Mouse (Mus musculus) kidney, adult 9 months (tissue): ENCODE measurements at regions not wholly inside any gene's neighbourhood (a gene's known extent, or its start where the extent isn't known, plus 50 kb on each side); places are given as distances from the start of the nearest gene placed in this dataset.

ENCODE experiments used
- DNase-seq: peaks from one replicate; pipeline ENCODE4 v3.0.0; 2022

DNA sequence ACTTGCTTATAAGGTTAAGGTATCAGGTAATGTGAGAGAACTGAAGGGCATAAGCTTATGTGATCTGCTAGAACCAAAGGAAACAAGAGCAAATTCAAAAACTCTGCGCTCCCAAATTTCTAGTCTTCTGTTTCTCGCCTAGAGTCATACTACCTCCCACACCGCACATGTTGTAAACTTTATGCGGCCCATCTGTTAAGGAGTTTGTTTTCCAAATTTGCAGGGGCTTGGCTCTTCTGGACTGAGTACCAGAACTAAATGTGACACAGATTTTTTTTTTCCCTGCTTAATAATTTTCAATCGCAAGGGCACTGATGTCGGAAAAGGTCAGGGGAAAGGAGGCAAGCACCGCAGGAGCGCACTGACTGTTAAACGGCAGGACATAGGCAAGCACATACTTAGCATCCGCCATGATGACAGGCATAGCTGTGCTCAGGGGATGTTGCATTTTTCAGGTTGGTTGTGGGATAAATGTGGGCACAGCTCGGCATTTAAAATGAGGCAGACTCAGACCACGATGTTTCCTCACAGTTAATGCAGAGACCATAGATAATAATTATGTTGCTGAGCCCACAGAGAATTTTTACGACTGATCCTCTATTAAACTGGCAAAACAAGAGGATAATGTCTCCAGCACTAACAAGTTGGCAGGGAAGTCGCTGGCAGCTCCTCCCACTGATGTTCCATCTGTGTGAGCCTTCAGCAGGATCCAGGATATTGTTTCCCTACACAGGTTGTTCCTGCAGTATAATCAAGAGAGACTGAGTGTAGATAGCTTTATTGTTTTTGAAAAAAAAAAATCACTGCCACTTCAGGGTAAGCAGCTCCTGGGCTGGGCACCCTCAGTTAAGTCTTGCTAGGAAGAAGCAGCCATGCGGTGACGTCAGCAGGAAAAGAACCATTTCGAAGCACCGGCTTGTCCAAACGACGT lies 428.2 kb upstream of the Atp2b1 start:
- DNase-seq = no peak

DNA sequence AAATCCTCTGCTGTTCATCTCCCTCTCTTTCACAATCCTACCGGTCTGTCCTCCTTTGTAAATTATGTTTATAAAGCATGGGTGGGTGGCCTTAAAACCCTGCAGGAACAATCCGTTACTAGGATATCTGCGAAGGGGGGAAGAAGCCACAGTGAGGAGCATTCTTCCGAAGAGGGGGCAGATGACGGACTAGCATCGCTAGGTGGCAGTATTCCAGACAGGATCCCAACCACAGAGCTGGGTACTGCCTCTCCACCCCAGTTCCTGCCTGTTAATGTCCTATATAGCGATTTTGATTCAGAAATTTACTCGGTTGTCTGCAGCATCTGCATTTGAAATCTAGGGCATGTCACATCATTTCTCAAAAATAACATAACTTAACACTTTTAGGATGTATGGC lies 419.9 kb upstream of the Atp2b1 start:
- DNase-seq = peak; percentile 75

DNA sequence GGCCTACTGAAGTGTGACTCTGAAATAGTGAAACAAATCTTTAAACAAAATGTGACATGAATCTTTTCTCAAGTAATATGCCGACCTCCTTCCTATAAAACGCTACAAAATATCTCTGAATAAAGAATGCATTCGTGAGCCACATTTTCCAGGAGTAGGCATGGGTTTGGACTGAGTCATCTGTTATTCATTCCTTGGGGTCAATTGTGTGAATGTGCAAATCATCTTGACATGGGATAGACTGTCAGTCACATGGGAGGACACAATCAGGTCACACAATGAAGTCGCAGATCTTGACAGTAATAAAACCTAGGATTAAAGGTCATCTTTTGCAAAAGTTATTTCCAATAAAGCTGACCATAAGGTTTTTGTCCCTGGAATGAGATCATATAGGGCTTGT lies 418.0 kb upstream of the Atp2b1 start:
- DNase-seq = no peak

DNA sequence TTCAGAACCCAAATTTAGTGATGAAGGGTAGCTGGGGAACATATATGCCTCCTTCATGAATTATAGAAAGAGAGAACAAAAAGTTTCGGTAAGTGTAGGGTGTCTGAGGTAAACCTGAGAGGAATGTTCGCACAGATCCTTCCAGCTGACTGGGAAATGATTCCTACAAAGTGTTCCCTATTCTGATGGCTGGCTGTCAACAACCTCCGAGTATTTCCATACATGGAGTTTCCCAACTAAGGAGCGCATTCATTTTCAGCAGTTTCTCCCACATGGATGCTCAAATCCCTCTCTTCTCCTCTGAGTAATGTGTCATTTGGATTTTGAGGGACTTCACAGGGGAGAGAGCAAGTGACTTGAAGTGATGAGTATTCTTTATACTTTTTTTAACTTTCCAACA lies 413.9 kb upstream of the Atp2b1 start:
- DNase-seq = no peak

DNA sequence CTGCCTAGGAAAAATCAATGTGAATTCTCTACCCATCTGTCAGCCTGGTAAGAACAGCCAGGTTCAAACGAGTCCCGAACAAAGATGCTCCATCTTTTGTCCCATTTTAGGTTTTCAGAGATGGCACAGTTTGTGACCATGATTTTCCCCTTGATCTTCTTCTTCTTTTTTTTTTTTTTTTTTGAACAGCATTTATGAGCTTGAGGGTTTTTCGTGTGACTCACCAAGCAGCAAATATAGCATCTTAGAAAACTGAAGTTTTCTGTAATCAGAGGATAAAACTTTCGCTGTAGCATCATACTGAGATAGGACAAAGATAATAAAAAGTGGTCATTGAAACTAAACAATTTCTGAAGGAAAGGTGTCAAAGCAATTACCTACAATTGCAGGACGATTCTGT lies 412.6 kb upstream of the Atp2b1 start:
- no peak for DNase-seq

DNA sequence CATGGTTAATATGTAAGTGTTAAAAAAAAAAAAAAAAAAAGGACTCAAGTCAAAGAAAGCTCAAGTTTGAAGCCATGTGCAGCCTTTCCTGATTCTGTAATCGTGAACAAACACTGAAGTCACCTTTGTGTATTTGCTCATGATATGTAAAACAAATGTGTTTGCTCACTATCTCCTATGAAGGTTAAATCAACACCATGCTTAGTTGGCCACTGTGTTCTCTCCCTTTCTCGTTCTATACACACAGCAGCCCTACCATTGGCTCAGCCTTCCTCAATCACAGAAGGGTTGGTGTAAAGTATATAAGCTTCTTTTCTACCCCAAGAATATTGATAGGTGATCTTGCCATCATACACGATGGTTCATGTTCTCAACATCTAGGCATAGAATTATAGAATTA lies 409.7 kb upstream of the Atp2b1 start:
- no peak for DNase-seq

DNA sequence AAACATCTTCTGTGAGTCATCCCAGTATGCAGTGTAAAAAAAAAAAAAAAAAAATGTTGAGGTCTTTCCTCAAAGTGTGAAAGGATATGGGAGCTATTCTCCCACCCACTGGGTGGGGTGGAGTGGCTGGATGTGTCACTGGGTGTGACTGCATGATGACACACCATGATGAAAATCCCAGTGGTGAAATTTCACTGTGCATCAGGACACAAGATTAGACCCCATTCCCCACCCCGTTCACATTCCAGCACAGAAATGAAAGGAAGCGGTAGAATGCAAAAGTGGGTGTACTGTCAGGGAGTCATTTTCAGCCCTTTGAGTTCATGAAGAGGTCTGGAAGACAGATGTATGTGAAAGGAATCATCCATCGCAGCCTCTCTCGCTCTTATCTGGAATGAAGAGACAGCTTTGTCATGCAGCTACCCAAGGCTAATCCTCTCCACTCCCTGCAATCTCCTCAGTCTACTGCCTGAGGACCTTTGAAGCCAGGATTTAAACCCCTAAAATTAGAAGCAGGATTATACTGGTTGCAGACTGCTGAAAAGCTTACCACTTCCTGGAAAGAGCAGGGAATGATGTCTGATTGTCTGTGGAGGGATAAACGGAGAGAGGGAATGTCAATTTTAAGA lies 405.6 kb upstream of the Atp2b1 start:
- no peak for DNase-seq

DNA sequence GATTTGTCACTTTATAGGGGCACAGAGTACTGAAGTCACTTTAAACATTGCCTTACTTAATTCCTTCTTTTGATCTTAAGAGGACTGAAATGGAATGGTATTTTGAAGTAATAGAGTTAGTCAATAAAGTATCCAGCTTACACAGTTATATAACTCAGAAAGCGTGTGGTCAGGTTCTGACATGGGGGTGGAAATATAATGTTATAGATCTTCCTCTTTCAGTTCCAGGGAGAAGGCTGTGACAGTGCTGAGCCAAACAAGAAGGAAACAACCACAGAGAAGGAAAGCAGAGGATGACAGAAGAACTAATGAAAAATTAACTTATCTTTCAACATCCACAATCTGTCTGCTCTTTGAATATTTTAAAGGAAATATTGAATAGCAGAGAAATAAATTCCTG lies 399.4 kb upstream of the Atp2b1 start:
- no peak for DNase-seq

DNA sequence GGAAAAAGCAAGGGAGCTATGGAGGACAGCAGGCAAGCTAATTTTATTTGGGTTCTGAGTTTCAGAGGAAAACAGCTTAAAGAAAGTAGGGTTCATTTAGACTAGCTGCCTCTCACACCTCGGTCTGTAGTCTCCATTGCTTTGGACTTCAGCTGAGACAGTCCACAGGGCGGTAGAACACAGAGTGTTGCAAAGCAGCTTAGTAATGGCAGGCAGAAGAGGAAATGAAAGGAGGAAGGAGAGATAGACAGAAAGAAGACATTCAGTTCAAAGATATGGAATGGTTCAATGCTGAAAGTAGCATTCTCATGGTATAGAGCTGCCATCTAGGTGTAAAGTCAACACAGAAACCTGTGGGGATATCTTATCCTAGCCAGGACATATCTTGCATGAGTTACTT lies 396.6 kb upstream of the Atp2b1 start:
- DNase-seq = no peak

DNA sequence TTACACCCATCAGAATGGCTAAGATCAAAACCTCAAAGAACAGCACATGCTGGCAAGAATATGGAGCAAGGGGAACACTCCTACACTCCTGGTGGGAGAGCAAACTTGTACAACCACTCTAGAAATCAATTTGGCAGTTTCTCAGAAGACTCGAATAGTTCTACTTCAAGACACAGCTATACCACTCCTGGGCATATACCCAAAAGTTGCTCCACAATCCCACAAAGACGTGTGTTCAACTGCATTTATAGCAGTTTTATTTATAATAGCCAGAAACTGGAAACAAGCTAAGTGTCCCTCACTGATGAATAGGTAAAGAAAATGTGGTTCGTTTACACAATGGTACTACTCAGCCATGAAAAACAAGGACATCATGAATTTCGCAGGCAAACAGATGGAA lies 384.6 kb upstream of the Atp2b1 start:
- DNase-seq = no peak

DNA sequence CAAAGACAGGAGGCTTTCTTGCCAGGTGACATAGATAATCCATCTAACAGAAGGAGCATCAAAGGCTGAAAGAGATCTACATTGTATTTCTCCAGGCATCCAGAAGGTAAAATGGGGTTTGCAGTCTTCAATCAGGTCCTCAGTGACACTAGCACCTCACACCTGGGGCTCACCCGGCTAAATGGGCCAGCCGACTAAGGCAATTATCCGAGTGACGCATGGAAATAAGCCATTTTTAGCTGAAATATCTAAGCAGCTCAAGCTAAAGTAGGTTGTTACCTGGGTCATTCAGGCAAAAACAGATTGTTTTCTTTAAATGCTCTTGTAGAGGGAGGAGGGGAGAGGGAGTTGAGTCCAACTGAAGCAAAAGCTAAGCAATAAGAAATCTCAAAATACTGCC lies 382.8 kb upstream of the Atp2b1 start:
- no peak for DNase-seq

DNA sequence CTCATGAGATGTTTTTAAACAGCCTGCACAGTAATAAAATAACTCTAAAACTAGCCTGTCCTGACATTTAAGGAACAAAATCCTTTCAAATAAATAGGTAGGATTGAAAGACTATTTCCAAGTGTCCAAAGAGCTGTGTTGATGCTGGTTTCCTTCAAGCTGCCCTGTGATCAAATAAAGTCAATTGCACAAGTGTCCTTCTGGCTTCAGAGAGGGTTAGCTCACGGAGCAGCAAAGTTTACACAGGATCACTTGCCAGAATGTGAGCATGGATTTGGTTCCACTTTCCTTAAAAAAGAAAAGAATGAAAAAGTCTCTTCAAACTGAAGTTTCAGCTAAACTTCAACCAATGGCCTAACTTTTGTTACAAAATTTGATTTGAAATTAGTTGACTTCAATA lies 375.5 kb upstream of the Atp2b1 start:
- DNase-seq = no peak

DNA sequence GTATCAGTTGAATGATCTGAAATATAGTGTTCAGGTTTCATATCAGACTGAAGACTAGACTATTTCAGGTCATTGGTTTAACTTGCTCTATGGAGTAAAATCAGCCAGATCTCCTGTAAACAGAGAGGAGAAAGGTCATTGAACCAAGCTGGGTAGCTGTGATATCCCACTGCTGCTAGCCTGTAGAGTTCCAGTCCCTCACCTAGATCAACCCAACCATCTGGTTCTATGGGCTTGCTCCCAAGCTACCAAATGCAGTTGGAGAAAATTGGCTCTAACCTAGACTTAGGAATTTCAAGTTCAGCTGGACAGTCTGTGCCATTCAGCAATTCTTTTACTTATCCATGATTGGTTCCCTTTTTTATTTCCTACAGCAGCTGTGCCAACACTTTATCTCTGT lies 373.1 kb upstream of the Atp2b1 start:
- no peak for DNase-seq

DNA sequence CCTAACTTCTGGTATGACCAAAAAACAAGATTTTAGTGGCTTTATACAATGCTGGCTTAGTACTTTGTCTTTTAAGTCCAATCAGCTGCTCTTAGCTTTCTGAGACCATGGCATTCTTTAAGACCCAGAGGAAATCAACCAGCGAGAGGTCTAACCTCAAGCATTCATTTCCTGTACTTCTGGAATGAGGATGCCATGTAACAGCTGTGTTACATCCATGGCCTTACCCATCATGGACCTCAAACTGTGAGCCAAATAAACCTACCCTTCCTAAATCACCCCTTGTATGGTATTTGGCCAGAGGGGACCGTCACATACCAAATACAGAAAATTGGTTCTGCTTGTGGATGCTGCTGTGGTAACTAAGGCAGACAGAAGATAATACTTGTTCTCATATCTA lies 372.1 kb upstream of the Atp2b1 start:
- DNase-seq = no peak

DNA sequence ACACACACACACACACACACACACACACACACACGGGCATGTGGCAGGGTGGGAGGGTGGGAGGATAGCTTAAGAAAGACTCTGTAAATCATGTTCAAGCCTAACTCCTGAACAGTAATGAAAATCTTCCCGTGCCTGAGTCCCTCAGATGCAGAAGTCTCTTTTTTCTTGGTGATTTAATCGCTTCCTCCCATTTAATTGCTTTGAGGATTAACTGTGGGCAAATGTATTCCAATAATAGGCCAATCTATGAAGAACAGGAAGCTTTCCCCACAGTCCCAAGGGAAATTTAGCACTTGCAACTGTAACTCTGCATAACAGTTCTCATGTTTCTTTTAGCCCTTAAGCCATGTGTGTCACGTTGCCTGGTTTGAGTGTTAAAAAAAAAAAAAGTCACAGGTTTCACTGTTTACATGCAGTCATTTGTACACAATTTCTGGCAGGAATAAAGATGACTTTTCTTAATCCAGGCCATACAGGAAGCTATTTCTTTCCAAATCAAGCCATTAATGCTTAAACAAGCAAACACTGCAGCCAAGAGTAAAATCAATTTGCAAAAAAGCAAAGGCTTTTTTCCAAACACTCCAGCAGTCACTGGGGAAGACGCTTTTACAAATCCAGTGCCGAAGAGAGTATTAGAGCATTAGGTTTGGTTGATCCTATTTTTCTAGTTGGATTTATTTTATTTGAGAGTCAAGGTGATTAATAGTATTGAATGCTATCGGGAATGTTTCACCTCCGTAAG lies 370.8 kb upstream of the Atp2b1 start:
- DNase-seq = peak; percentile 28

DNA sequence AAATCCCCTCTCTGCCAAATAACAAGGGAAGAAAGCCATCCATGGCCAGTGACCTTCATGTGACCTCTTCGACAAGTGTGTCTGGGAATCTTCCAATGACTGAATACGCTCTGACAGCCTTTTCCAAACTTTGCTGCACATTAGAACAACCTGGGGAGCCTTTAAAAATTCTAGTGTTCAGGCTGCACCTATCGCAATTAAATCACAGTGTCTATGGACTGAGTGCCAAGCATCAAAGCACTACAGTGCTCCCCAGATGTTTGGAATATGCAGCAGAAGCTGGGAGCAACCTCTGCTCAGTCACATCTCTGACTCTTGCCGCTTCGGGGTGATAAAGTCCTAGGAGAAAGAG lies 370.2 kb upstream of the Atp2b1 start:
- DNase-seq = no peak

DNA sequence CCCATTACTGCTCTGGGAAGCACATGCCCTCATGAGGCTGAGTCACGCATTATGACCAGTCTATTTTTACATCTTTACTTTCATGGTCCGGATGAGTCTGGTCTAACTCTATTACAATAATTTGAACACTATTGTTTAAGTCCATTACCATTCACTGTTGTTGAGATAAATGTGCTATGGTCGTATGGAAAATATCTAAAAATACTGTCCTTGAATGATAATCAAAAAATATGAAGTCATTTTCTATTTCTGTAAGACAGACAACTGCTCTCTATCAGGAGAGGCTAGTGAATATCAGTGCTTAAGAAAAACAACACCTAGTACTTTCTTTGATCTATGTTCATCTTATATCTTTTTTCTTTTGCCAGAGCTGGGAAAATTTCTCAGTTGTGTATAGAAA lies 359.6 kb upstream of the Atp2b1 start:
- no peak for DNase-seq

DNA sequence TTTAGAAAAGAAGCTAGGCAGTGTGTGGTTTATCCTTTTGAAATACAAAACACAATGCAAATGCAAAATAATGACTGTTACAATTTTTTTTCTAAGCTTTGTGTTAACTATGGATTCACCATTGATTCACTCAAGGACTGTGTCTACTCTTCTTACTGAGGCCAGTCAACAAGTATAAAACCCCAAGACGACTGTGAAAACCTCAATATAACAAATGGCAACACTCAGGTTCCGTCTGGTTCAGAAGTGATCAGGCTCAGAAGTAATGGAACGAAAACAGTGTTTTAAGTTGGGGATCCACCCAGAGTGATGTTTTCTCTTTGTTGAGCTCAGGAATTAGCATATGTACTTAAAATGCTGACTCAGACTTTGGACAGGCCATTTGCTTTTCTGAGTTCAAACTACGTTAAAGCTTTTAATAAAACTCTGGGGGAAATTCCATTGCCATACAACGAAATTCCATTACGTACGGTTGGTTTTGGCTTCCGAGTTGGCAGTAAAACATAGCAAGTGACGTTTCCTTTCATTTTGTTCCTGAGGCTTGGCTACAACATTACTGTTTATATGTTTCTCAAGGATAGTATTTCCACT lies 356.6 kb upstream of the Atp2b1 start:
- DNase-seq = no peak

DNA sequence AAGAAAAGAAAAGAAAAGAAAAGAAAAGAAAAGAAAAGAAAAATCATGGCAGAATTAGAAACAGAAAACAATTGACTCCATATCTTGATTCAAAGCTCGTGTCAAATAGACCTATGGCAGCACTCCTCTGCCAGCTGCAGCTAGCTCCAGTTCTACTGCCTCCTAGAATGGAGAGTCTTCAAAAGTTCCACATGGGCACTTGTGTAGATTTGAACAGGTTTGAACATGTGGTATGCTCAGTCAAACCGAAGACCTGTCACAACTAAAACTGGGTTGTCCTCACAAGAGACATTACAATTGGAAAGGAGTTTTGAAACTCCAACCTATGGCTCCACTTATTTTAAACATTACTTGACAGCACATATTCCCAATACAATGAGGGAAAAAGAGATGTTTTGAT lies 355.6 kb upstream of the Atp2b1 start:
- no peak for DNase-seq

DNA sequence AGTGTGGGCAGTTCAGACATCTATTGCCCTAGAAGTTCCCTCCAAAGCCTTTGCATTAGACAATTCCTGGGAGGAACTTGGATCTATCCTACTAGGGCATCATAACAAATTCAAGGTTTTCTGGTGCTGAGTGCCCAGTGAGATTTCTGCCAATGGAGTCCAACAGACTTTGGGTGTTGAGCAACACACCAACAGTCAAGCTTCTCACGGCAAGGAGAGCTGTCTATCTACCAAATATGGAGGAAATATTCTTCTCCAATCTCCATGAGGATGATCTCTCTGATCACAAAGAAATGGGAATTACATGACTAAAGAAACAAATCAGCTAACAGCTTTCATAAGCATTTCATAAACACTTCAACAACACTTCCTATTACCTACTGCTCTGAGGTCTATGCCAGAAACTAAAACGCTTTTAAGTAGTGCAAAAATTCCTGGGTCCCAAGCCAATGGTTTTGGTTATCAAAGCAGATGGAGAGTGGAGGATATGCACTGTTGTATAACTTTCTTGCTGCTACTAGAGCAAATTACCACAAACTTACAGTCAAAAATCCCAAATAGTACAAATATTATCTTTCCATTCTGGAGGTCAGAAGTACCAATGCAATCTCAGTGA lies 351.8 kb upstream of the Atp2b1 start:
- DNase-seq = no peak

DNA sequence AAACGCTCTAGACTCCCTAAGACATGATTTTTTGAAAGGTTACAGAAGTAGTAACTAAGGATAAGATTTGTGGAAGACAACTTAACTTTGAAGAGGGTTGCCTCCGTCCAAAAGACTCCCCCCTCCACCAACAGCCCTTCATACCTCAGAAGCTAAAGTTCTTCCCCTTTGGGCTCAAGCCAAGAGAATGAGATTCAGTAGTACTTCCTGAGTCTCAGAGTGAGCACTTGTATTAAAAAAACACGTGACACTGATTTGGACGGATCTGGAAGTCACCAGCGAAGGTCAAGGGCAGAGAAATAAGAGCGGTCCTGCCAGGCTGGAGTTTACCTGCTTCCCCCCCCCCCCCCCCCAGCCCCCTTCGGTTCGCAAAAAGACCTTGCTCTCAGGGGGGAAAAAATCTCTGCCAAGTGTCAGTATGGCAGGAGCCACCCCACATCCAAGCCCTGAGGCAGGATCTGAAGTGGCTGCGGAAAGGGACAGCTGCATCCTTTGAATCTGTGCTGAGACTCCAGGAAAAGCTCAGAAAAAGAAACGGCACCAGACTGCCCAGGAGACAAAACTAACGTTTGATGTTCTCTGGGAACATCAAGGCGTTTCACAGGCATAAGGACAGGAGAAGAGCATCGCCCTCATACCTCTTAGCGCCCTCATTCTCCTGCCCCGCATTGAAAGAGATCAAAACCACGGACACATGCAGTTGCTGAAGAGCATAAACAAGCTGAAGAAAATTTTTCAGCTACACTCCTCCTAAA lies 341.2 kb upstream of the Atp2b1 start:
- DNase-seq = no peak

DNA sequence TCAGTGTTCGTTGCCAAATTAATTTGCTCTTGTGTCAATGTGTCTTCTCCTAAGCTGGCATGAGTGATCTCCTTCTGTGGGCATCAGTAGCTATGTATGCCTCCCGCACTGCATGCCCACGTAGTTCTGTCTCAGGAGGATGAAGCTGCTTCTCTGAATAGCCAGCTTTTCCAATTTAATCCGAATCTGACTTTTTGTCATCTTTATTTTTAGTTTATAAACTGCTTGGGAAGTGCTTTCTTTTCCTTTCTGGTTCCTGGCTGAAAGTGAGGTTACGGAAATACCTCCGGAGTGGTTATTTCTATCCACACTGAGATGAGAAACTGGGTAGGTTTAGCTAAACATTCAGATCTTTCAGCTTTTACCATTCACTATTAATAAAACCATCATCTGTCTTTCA lies 337.2 kb upstream of the Atp2b1 start:
- no peak for DNase-seq
